Mouse (Mus musculus) brain, embryonic 14.5 days (tissue): ENCODE measurements around the gene Ppat.

Experiments used
- CTCF ChIP-seq: fragments of 200-500 bp; IDR thresholded peaks from 2 replicates; pipeline ENCODE4 v1.5.1; 2012; ENCODE audit warnings: inconsistent platforms, mild to moderate bottlenecking, moderate library complexity, borderline replicate concordance; ENCODE audit not compliant: insufficient read depth, insufficient read length; ENCODE audit errors: extremely low read depth
- POLR2A ChIP-seq: fragments of 200-500 bp; IDR thresholded peaks from 2 replicates; pipeline ENCODE4 v1.6.1; 2012; ENCODE audit warnings: mild to moderate bottlenecking, inconsistent platforms, borderline replicate concordance; ENCODE audit not compliant: poor library complexity, insufficient read depth, insufficient read length, severe bottlenecking; ENCODE audit errors: extremely low read depth

- no peak for TF ChIP-seq POLR2A
- no peak for TF ChIP-seq CTCF
Measured at GRCm38 (mm10) chr5:76953794-76954193, 2.4 kb upstream of the Ppat start.
